ENCODE assay signal across 10 mouse cellular contexts in the genomic region with DNA sequence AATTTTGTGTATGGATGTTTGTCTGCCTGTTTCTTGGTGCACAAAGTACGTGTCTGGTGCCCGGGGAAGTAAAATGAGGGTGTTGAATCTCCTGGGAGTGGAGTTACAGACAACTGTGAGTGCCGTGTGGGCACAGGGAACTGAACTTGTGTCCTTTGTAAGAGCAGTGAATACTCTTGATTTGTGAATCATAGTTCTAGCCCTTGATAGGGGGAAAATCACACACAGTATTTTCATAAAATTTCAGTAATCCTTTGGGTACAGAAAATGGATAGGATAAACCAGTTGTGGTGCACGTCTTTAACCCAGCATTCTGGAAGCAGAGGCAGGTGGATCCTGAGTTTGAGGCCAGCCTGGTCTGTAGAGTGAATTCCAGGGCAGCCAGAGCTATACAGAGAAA. TPM values are rescaled to one million over a fixed set of nuclear protein-coding genes. Genes with fewer than 3 reads are reported as not detected.
DNase-seq lines count a peak whose midpoint lies in the region; ATAC-seq and TF ChIP-seq lines count a peak whose summit lies in the region.
"Had no signal": no experiment of that assay in that cellular context is flagged by ENCODE, and none has a peak within 500 bp of the region (broad histone marks: within the 10 kb centered on the region; RNA-seq: fewer than 3 reads in every experiment).

No protein-coding gene starts in this region.

- no peak for TF ChIP-seq POLR2A in myocyte (IDR thresholded peaks at IDR 0.05; ENCODE audit: insufficient read length, low read depth)

- no peaks in the 10 kb centered on the region for H3K27me3 ChIP-seq in heart, embryonic 16.5 days (ENCODE audit: control insufficient read depth, insufficient read depth, low read length)
- H3K27me3 ChIP-seq in embryonic facial prominence, embryonic 12.5 days, result no peaks in the 10 kb centered on the region
- no peaks in the 10 kb centered on the region for H3K27me3 ChIP-seq in intestine, embryonic 16.5 days (replicated peaks; ENCODE audit: control insufficient read depth, insufficient read depth, low read length)
- H3K27me3 ChIP-seq in myocyte (ENCODE audit: control insufficient read depth, insufficient read depth, insufficient read length), result no peaks in the 10 kb centered on the region

- H3K9me3 ChIP-seq in heart, embryonic 16.5 days (replicated peaks; ENCODE audit: control insufficient read depth, low read length), result no peaks in the 10 kb centered on the region
- no peaks in the 10 kb centered on the region for H3K9me3 ChIP-seq in embryonic facial prominence, embryonic 12.5 days
- no peaks in the 10 kb centered on the region for H3K9me3 ChIP-seq in intestine, embryonic 16.5 days (ENCODE audit: control insufficient read depth, low read length)

- H3K9ac ChIP-seq in heart, embryonic 16.5 days (ENCODE audit: low read length), result no peak overlapping the region
- H3K9ac ChIP-seq in embryonic facial prominence, embryonic 12.5 days, result no peak overlapping the region
- no peak overlapping the region for H3K9ac ChIP-seq in intestine, embryonic 16.5 days (ENCODE audit: low read depth, low read length)

- H3K4me1 ChIP-seq in heart, embryonic 16.5 days (ENCODE audit: control insufficient read depth, insufficient read depth, low read length), result peaks cover 9% of the 10 kb centered on the region; the same call in 1 of the 2 replicates
- H3K4me1 ChIP-seq in embryonic facial prominence, embryonic 12.5 days, result peaks cover 7% of the 10 kb centered on the region; the same call in 1 of the 2 replicates
- H3K4me1 ChIP-seq in intestine, embryonic 16.5 days (ENCODE audit: control insufficient read depth, insufficient read depth, low read length), result peaks cover 12% of the 10 kb centered on the region

- no peak overlapping the region for H3K4me3 ChIP-seq in heart, embryonic 16.5 days (ENCODE audit: low read length)
- H3K4me3 ChIP-seq in embryonic facial prominence, embryonic 12.5 days, result peak overlapping the region; percentile 92
- H3K4me3 ChIP-seq in intestine, embryonic 16.5 days (ENCODE audit: low read length), result no peak overlapping the region
- H3K4me3 ChIP-seq in myocyte, result peak overlapping the region; percentile 92

- 74% methylated on average over 4 of the region's 4 CpGs for WGBS in heart, embryonic 16.5 days
- 81% methylated on average over 4 of the region's 4 CpGs for WGBS in embryonic facial prominence, embryonic 12.5 days
- 77% methylated on average over 4 of the region's 4 CpGs for WGBS in intestine, embryonic 16.5 days

- peak overlapping the region; percentile 78; the same call in 1 of the 2 replicates for H3K4me2 ChIP-seq in heart, embryonic 16.5 days (ENCODE audit: low read depth, low read length)
- peak overlapping the region; percentile 62 for H3K4me2 ChIP-seq in embryonic facial prominence, embryonic 12.5 days (replicated peaks)
- H3K4me2 ChIP-seq in intestine, embryonic 16.5 days (ENCODE audit: low read depth, low read length), result peak overlapping the region; percentile 68
- H3K4me2 ChIP-seq in myocyte (ENCODE audit: low read depth), result peak overlapping the region; percentile 91

- intact Hi-C loops in heart, postnatal 10 days (cut with DNase I), result loop anchor here (10.0 kb wide), 1 partner anchor 372 kb away; no protein-coding TSS in a partner anchor

- DNase-seq in heart, postnatal 10 days, result no peak
- DNase-seq in adrenal gland, adult 18-20 months (ENCODE audit: low spot score in 2 of 2), result no peak
- DNase-seq in lung, postnatal 4 days, result no peak
- DNase-seq: kidney, adult 2 months; thymus, postnatal 14 days had no signal

- no peak overlapping the region for H3K27ac ChIP-seq in heart, embryonic 16.5 days (ENCODE audit: low read length)
- H3K27ac ChIP-seq in embryonic facial prominence, embryonic 12.5 days, result no peak overlapping the region
- no peak overlapping the region for H3K27ac ChIP-seq in intestine, embryonic 16.5 days (ENCODE audit: low read length)

- ATAC-seq in heart, embryonic 16.5 days (replicated peaks; ENCODE audit: extremely low read depth, insufficient read depth, low FRiP score), result no peak
- ATAC-seq in embryonic facial prominence, embryonic 12.5 days (ENCODE audit: insufficient number of reproducible peaks, insufficient read depth, low FRiP score, low TSS enrichment), result no peak
- ATAC-seq in intestine, embryonic 16.5 days, result no peak
- no peak for ATAC-seq in erythroid progenitor cell, adult 5-6 weeks (replicated peaks; ENCODE audit: low FRiP score, poor library complexity, severe bottlenecking)

- no peaks in the 10 kb centered on the region; the same call in 1 of the 2 replicates for H3K36me3 ChIP-seq in heart, embryonic 16.5 days (ENCODE audit: control insufficient read depth, insufficient read depth)
- peaks cover 1% of the 10 kb centered on the region; the same call in 1 of the 2 replicates for H3K36me3 ChIP-seq in embryonic facial prominence, embryonic 12.5 days
- no peaks in the 10 kb centered on the region for H3K36me3 ChIP-seq in intestine, embryonic 16.5 days (ENCODE audit: control insufficient read depth, insufficient read depth, low read length)
- no peaks in the 10 kb centered on the region for H3K36me3 ChIP-seq in myocyte (ENCODE audit: control insufficient read depth, insufficient read depth)

- H3ac ChIP-seq in myocyte (ENCODE audit: control insufficient read depth, insufficient read length), result no peak overlapping the region

- peaks cover 36% of the 10 kb centered on the region for H3K79me2 ChIP-seq in myocyte (ENCODE audit: control insufficient read depth, insufficient read depth)

TF ChIP-seq in myocyte, 11 proteins besides CTCF, POLR2A, EP300 and RAD21:
- TF ChIP-seq CEBPB (IDR thresholded peaks at IDR 0.05; ENCODE audit: insufficient read depth, poor library complexity, severe bottlenecking) (no peak), TCF3 (IDR thresholded peaks at IDR 0.05; ENCODE audit: insufficient read length, low read depth) (no peak), TCF12 (IDR thresholded peaks at IDR 0.05; ENCODE audit: insufficient read depth, poor library complexity, severe bottlenecking) (no peak), MAX (IDR thresholded peaks at IDR 0.05; ENCODE audit: low read depth) (no peak)

RNA-seq across cellular contexts. Expression of gene Slc30a6, which starts 1.4 kb away (rescaled TPM):
- polyA plus RNA-seq in heart, embryonic 16.5 days (2015; fragmentation: Nextera tagmentation; extraction: Ambion mirVana), result 25.9 and 26.7 TPM in 2 replicates
- total RNA-seq in heart, postnatal 10 days (2021), result 10 to 100 TPM; 10.9 to 11.6 TPM
- 36.8 and 38.0 TPM in 2 replicates for polyA plus RNA-seq in embryonic facial prominence, embryonic 12.5 days (2016; fragmentation: Nextera tagmentation; extraction: Ambion mirVana)
- polyA plus RNA-seq in intestine, embryonic 16.5 days (2015; fragmentation: Nextera tagmentation; extraction: Ambion mirVana), result 43.0 and 45.9 TPM in 2 replicates
- polyA plus RNA-seq in myocyte (2012; fragmentation: generic; extraction: Trizol), result 20.7 TPM
- total RNA-seq in erythroid progenitor cell, adult 5-6 weeks (2015; ENCODE audit: low replicate concordance), result 9.7 and 34.8 TPM in 2 replicates
- total RNA-seq in erythroid progenitor cell, adult 5-6 weeks (2017; ENCODE audit: low replicate concordance), result 2.4 and 10.7 TPM in 2 replicates
- 10 to 100 TPM; 24.4 to 24.9 TPM for total RNA-seq in adrenal gland, adult 18-20 months (2021)

RNA-seq across cellular contexts. Expression of gene Spast, which starts 58.0 kb away (rescaled TPM):
- polyA plus RNA-seq in heart, embryonic 16.5 days (2015; fragmentation: Nextera tagmentation; extraction: Ambion mirVana), result 9.1 and 9.4 TPM in 2 replicates
- 10 to 100 TPM; 32.2 to 37.9 TPM for total RNA-seq in heart, postnatal 10 days (2021)
- polyA plus RNA-seq in embryonic facial prominence, embryonic 12.5 days (2016; fragmentation: Nextera tagmentation; extraction: Ambion mirVana), result 28.9 and 34.5 TPM in 2 replicates
- 8.5 and 8.8 TPM in 2 replicates for polyA plus RNA-seq in intestine, embryonic 16.5 days (2015; fragmentation: Nextera tagmentation; extraction: Ambion mirVana)
- polyA plus RNA-seq in myocyte (2012; fragmentation: generic; extraction: Trizol), result 14.3 TPM
- 13.7 and 19.3 TPM in 2 replicates for total RNA-seq in erythroid progenitor cell, adult 5-6 weeks (2015; ENCODE audit: low replicate concordance)
- 13.9 and 28.8 TPM in 2 replicates for total RNA-seq in erythroid progenitor cell, adult 5-6 weeks (2017; ENCODE audit: low replicate concordance)
- 10 to 100 TPM; 28.6 to 30.5 TPM for total RNA-seq in adrenal gland, adult 18-20 months (2021)

Comparison
In these comparisons a context has a peak if more than half of its experiments do, and no peak if none do; other contexts are left out.
1. H3K4me3 ChIP-seq: peak in embryonic facial prominence, embryonic 12.5 days (single experiment) and myocyte (single experiment); none in heart, embryonic 16.5 days (single experiment) and intestine, embryonic 16.5 days (single experiment).
2. Peak in every context shown above with its lines, with median percentiles within 50 percentile points of each other: H3K4me2 ChIP-seq.